Mouse (Mus musculus) limb, embryonic 12.5 days (tissue): ENCODE results near the gene Dcakd. TPM values are rescaled to one million over a fixed set of nuclear protein-coding genes. Genes with fewer than 3 reads are reported as not detected.

Source experiments
- ATAC-seq: fragments of 200-750 bp; cut with Nextera tagmentation; 2 replicates; pipeline ENCODE4 v1.8.0; 2017; ENCODE audit warnings: low read depth, moderate TSS enrichment; ENCODE audit not compliant: insufficient number of reproducible peaks, insufficient read depth, low FRiP score, low TSS enrichment
- H3K27ac ChIP-seq: fragments of 300-500 bp; sonication (generic); 2 replicates; pipeline ENCODE4 v1.5.1; 2016; ENCODE audit warnings: mild to moderate bottlenecking, moderate library complexity
- H3K27me3 ChIP-seq: fragments of 300-500 bp; sonication (generic); 2 replicates; pipeline ENCODE4 v1.6.1; 2016; ENCODE audit warnings: mild to moderate bottlenecking, moderate library complexity
- H3K36me3 ChIP-seq: fragments of 300-500 bp; sonication (generic); 2 replicates; pipeline ENCODE4 v1.6.1; 2016; ENCODE audit warnings: mild to moderate bottlenecking, moderate library complexity
- H3K4me1 ChIP-seq: fragments of 300-500 bp; sonication (generic); replicated peaks from 2 replicates; pipeline ENCODE4 v1.6.1; 2016
- H3K4me2 ChIP-seq: fragments of 300-500 bp; sonication (generic); 2 replicates; pipeline ENCODE4 v1.6.1; 2016; ENCODE audit warnings: mild to moderate bottlenecking, moderate library complexity
- H3K4me3 ChIP-seq: fragments of 300-500 bp; sonication (generic); replicated peaks from 2 replicates; pipeline ENCODE4 v1.5.1; 2016; ENCODE audit warnings: mild to moderate bottlenecking
- H3K9ac ChIP-seq: fragments of 300-500 bp; sonication (generic); replicated peaks from 2 replicates; pipeline ENCODE4 v1.6.1; 2016; ENCODE audit warnings: mild to moderate bottlenecking, moderate library complexity
- H3K9me3 ChIP-seq: fragments of 300-500 bp; sonication (generic); 2 replicates; pipeline ENCODE4 v1.6.1; 2016; ENCODE audit warnings: mild to moderate bottlenecking, moderate library complexity
- WGBS: fragments of 180-500 bp; shearing (Covaris S2); methylation state at CpG from one replicate; pipeline ENCODE4 v1.1.7; 2016; 5-methylcytosine and 5-hydroxymethylcytosine counted together
- polyA plus RNA-seq: library from polyadenylated mRNA; unstranded; fragments of >200 nt; fragmentation: Nextera tagmentation; extraction: Ambion mirVana; gene quantifications from 2 replicates; pipeline ENCODE4 v1.2.1, GENCODE M21; 2016

Gene Dcakd
- polyA plus RNA-seq, 1 experiment from 2014 or later = 167 TPM

GRCm38 (mm10) chr11:103005254-103005981 is 22.7 kb downstream of the Dcakd start:
- no peaks in the 10 kb centered on the region for H3K9me3 ChIP-seq
- H3K9ac ChIP-seq = no peak overlapping the region
- 78% methylated on average over 11 of the region's 11 CpGs for WGBS
- no peak overlapping the region for H3K4me3 ChIP-seq
- H3K36me3 ChIP-seq = peaks cover 62% of the 10 kb centered on the region
- H3K4me1 ChIP-seq = peaks cover 16% of the 10 kb centered on the region
- no peaks in the 10 kb centered on the region for H3K27me3 ChIP-seq
- no peak overlapping the region for H3K27ac ChIP-seq
- no peak overlapping the region for H3K4me2 ChIP-seq
- ATAC-seq = no peak

GRCm38 (mm10) chr11:103004852-103005251 is 23.3 kb downstream of the Dcakd start:
- Histone ChIP-seq H3K4me3 (no peak overlapping the region), H3K36me3 (peaks cover 65% of the 10 kb centered on the region), H3K27me3 (no peaks in the 10 kb centered on the region), H3K9ac (no peak overlapping the region), H3K4me2 (no peak overlapping the region), H3K27ac (no peak overlapping the region), H3K9me3 (no peaks in the 10 kb centered on the region), H3K4me1 (peaks cover 16% of the 10 kb centered on the region)
- 83% methylated on average over 1 of the region's 1 CpGs for whole genome bisulfite sequencing
- no peak for ATAC-seq

- Histone ChIP-seq H3K9ac (no peak overlapping the region), H3K27ac (peak overlapping the region; percentile 42; the same call in 1 of the 2 replicates), H3K36me3 (peaks cover 70% of the 10 kb centered on the region), H3K4me2 (no peak overlapping the region), H3K4me1 (peaks cover 16% of the 10 kb centered on the region), H3K27me3 (no peaks in the 10 kb centered on the region), H3K4me3 (no peak overlapping the region), H3K9me3 (no peaks in the 10 kb centered on the region)
- peak; percentile 48; the same call in 1 of the 2 replicates for ATAC-seq
- 63% methylated on average over 5 of the region's 5 CpGs for WGBS
These were observed 24.9 kb downstream of the Dcakd start for GRCm38 (mm10) chr11:103003210-103003609.

GRCm38 (mm10) chr11:103001063-103001462 is 27.1 kb downstream of the Dcakd start:
- Histone ChIP-seq H3K27me3 (no peaks in the 10 kb centered on the region), H3K4me1 (peaks cover 11% of the 10 kb centered on the region), H3K27ac (0 out of 2 replicates have a peak overlapping the region, but pooled peaks have one; percentile 31), H3K36me3 (peaks cover 71% of the 10 kb centered on the region), H3K9me3 (no peaks in the 10 kb centered on the region), H3K4me2 (no peak overlapping the region), H3K4me3 (no peak overlapping the region), H3K9ac (no peak overlapping the region)
- ATAC-seq = no peak
- WGBS = 76% methylated on average over 5 of the region's 5 CpGs

- Histone ChIP-seq H3K36me3 (peaks cover 80% of the 10 kb centered on the region), H3K27me3 (no peaks in the 10 kb centered on the region), H3K9me3 (no peaks in the 10 kb centered on the region), H3K4me3 (no peak overlapping the region), H3K4me2 (no peak overlapping the region), H3K9ac (no peak overlapping the region; the same call in 1 of the 2 replicates), H3K4me1 (peaks cover 11% of the 10 kb centered on the region), H3K27ac (peak overlapping the region; percentile 56; the same call in 1 of the 2 replicates)
- 86% methylated on average over 16 of the region's 16 CpGs for WGBS
- ATAC-seq = no peak
These were observed 28.0 kb downstream of the Dcakd start for GRCm38 (mm10) chr11:103000111-103000510.

GRCm38 (mm10) chr11:102999317-102999970 is 28.7 kb downstream of the Dcakd start:
- no peaks in the 10 kb centered on the region for H3K27me3 ChIP-seq
- no peak overlapping the region for H3K4me2 ChIP-seq
- no peak overlapping the region for H3K27ac ChIP-seq
- H3K4me1 ChIP-seq = peaks cover 11% of the 10 kb centered on the region
- no peak overlapping the region for H3K4me3 ChIP-seq
- ATAC-seq = no peak
- no peak overlapping the region for H3K9ac ChIP-seq
- no peaks in the 10 kb centered on the region for H3K9me3 ChIP-seq
- H3K36me3 ChIP-seq = peaks cover 80% of the 10 kb centered on the region
- WGBS = 88% methylated on average over 14 of the region's 14 CpGs

- Histone ChIP-seq H3K27me3 (no peaks in the 10 kb centered on the region), H3K4me3 (no peak overlapping the region), H3K9me3 (no peaks in the 10 kb centered on the region), H3K4me2 (no peak overlapping the region), H3K36me3 (peaks cover 82% of the 10 kb centered on the region), H3K4me1 (peaks cover 11% of the 10 kb centered on the region), H3K9ac (no peak overlapping the region), H3K27ac (no peak overlapping the region)
- ATAC-seq = no peak
- WGBS = 89% methylated on average over 14 of the region's 14 CpGs
These were observed 29.4 kb downstream of the Dcakd start for GRCm38 (mm10) chr11:102998577-102999316.

- H3K27me3 ChIP-seq = no peaks in the 10 kb centered on the region
- peaks cover 80% of the 10 kb centered on the region for H3K36me3 ChIP-seq
- H3K4me2 ChIP-seq = no peak overlapping the region
- ATAC-seq = no peak
- H3K9ac ChIP-seq = no peak overlapping the region
- H3K27ac ChIP-seq = no peak overlapping the region
- H3K9me3 ChIP-seq = no peaks in the 10 kb centered on the region
- WGBS = 93% methylated on average over 7 of the region's 7 CpGs
- H3K4me3 ChIP-seq = no peak overlapping the region
- peaks cover 9% of the 10 kb centered on the region for H3K4me1 ChIP-seq
These were observed 29.9 kb downstream of the Dcakd start for GRCm38 (mm10) chr11:102998254-102998576.

GRCm38 (mm10) chr11:102996991-102997770 is 31.0 kb downstream of the Dcakd start:
- no peak for ATAC-seq
- WGBS = 96% methylated on average over 12 of the region's 12 CpGs

GRCm38 (mm10) chr11:102996385-102996784 is 31.7 kb downstream of the Dcakd start:
- H3K27me3 ChIP-seq = peaks cover 12% of the 10 kb centered on the region
- no peak overlapping the region for H3K4me2 ChIP-seq
- no peak overlapping the region for H3K9ac ChIP-seq
- H3K4me3 ChIP-seq = no peak overlapping the region
- 89% methylated on average over 7 of the region's 7 CpGs for WGBS
- H3K9me3 ChIP-seq = no peaks in the 10 kb centered on the region
- 0 out of 2 replicates have a peak overlapping the region, but pooled peaks have one; percentile 4 for H3K27ac ChIP-seq
- no peak for ATAC-seq
- H3K36me3 ChIP-seq = peaks cover 68% of the 10 kb centered on the region
- peaks cover 16% of the 10 kb centered on the region for H3K4me1 ChIP-seq

More at GRCm38 (mm10) chr11:102996991-102997770, 31.0 kb downstream of the Dcakd start:
- Histone ChIP-seq H3K36me3 (peaks cover 72% of the 10 kb centered on the region), H3K9ac (no peak overlapping the region), H3K9me3 (no peaks in the 10 kb centered on the region), H3K4me1 (peaks cover 9% of the 10 kb centered on the region), H3K27ac (no peak overlapping the region), H3K4me2 (no peak overlapping the region), H3K4me3 (no peak overlapping the region), H3K27me3 (peaks cover 4% of the 10 kb centered on the region)
